Mouse (Mus musculus): ENCODE results near the gene Metap2. TPM values are rescaled to one million over a fixed set of nuclear protein-coding genes. Genes with fewer than 3 reads are reported as not detected.

The Metap2 gene
- 165 and 189 TPM in 2 replicates for polyA plus RNA-seq (2014; fragmentation: Nextera tagmentation; extraction: Ambion mirVana)

DNA sequence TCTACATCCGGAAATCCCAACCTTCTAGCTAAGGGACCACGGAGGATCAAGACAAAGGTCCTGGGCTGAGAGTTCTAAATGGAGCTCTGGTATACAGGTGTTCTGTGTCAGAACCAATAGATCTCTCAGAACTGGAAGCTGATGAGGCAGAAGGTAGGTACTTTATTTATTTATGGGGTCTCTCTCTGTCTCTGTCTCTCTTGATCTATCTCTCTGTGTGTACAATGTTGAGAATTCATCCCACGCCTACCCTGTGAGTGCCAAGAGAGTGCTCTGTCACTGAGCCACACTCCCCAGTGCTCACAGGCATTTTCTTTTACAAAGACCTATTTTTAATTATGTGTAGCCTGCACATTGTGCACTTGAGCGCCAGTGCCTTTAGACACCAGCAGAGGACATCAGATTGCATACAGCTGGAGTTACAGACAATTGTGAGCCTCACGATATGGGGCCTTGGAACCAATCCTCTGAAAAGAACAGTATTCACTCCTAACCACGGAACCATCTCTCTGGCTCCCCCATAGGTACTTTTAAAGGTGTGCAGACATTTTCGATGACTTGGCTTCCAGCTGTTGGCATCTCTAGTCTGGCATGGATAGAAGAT is at the start of gene Metap2:
Metap2 (minus strand) TSS at position 51 of the 604 bp plus-strand sequence.
- Histone ChIP-seq H3K4me2 (ENCODE audit: low read depth, low read length) (no peak within 1 kb of the TSS), H3K36me3 (ENCODE audit: control insufficient read depth, insufficient read depth, low read length) (no peaks in the 10 kb centered on the region), H3K4me1 (ENCODE audit: control insufficient read depth, insufficient read depth, low read length) (no peaks in the 10 kb centered on the region), H3K9me3 (ENCODE audit: control insufficient read depth, low read length) (no peaks in the 10 kb centered on the region), H3K27me3 (ENCODE audit: control insufficient read depth, insufficient read depth, low read length) (no peaks in the 10 kb centered on the region), H3K27ac (ENCODE audit: low read depth, low read length) (no peak within 1 kb of the TSS), H3K9ac (replicated peaks; ENCODE audit: low read depth, low read length) (no peak within 1 kb of the TSS), H3K4me3 (ENCODE audit: low read depth, low read length) (no peak within 1 kb of the TSS)
- 67% methylated on average over 7 of the region's 7 CpGs for WGBS
- no peak for ATAC-seq (ENCODE audit: low read depth)

DNA sequence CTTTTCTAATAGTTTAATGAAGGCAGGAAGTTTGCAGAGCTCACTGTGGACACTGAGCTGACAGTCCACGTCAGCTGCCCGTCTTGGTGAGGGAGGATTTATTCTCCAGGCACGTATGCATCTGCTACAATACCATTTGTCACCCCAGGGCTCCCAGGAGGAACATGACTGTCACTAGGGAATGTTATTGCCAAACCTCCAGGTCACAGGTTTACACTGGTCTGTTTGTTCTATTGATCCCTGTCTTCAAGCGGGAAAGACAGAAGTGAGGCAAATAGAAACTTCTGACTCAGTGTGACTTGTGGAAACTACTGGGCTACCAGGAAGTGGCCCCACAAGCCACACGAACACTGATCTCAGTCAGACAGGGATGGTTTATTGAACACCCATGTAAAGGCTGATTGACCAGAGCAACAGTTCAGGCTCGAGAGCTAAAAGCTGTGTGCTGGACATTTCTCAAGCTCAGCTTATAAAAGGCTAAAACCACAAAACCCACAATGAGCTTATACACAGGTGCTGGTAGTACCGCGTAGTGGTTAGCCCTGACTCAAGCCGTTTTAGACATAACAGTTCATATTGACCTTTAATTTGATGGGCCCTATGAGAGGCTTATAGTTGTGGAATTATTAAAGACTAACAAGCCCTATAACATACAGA is 49.1 kb upstream of the Metap2 start:
- ATAC-seq (ENCODE audit: low read depth), result no peak
- H3K36me3 ChIP-seq (ENCODE audit: control insufficient read depth, insufficient read depth, low read length), result no peaks in the 10 kb centered on the region
- H3K9me3 ChIP-seq (ENCODE audit: control insufficient read depth, low read length), result no peaks in the 10 kb centered on the region
- peaks cover 7% of the 10 kb centered on the region for H3K4me1 ChIP-seq (ENCODE audit: control insufficient read depth, insufficient read depth, low read length)
- WGBS, result 49% methylated on average over 9 of the region's 9 CpGs
- H3K4me2 ChIP-seq (ENCODE audit: low read depth, low read length), result no peak overlapping the region
- no peak overlapping the region for H3K4me3 ChIP-seq (ENCODE audit: low read depth, low read length)
- no peak overlapping the region for H3K9ac ChIP-seq (replicated peaks; ENCODE audit: low read depth, low read length)
- no peaks in the 10 kb centered on the region for H3K27me3 ChIP-seq (ENCODE audit: control insufficient read depth, insufficient read depth, low read length)
- no peak overlapping the region for H3K27ac ChIP-seq (ENCODE audit: low read depth, low read length)

DNA sequence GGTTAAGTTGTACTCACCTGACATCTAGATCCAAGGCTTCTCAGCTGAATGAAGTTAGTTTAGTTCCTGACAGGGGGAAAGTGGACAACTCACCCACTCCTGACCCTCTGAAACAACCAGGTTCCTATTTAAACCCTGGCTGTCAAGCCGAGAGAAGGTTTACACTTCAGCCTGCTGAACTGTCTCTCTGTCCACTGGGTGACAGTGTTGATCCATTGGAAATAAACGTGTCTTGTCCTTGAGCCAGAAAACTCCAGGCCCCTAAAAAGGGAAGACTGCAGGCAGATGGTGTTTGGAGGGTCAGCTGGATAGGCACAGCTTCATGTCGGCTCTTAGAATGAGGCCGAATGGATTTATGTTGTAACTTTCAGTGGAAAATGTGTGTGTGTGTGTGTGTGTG is 48.5 kb upstream of the Metap2 start:
- Histone ChIP-seq H3K4me2 (ENCODE audit: low read depth, low read length) (no peak overlapping the region), H3K36me3 (ENCODE audit: control insufficient read depth, insufficient read depth, low read length) (no peaks in the 10 kb centered on the region), H3K4me1 (ENCODE audit: control insufficient read depth, insufficient read depth, low read length) (peaks cover 7% of the 10 kb centered on the region), H3K27me3 (ENCODE audit: control insufficient read depth, insufficient read depth, low read length) (no peaks in the 10 kb centered on the region), H3K4me3 (ENCODE audit: low read depth, low read length) (no peak overlapping the region), H3K27ac (ENCODE audit: low read depth, low read length) (no peak overlapping the region), H3K9ac (replicated peaks; ENCODE audit: low read depth, low read length) (no peak overlapping the region), H3K9me3 (ENCODE audit: control insufficient read depth, low read length) (no peaks in the 10 kb centered on the region)
- ATAC-seq (ENCODE audit: low read depth), result peak; percentile 56
- 20% methylated on average over 4 of the region's 4 CpGs for WGBS

DNA sequence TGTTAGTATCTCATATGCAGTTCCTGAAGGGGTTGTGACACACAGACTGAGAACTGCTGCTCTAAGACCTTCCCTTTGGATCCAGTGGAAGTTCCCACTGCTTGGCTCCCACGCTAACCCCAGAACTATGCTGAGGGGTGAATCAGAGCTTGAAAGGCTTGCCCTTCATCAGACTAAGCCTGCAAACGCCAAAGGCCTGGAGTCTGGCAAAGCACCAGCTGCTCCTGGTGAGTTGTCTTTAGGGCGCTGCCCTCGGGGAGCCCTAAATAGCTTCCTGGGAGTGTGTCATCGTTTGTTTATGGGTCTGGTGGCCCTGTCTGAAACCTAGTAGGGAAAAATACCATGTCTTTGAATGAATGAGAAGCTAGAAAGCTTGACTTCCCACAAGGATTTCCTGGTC is 47.3 kb upstream of the Metap2 start:
- Histone ChIP-seq H3K4me3 (ENCODE audit: low read depth, low read length) (no peak overlapping the region), H3K36me3 (ENCODE audit: control insufficient read depth, insufficient read depth, low read length) (no peaks in the 10 kb centered on the region), H3K9me3 (ENCODE audit: control insufficient read depth, low read length) (no peaks in the 10 kb centered on the region), H3K4me2 (ENCODE audit: low read depth, low read length) (no peak overlapping the region), H3K27me3 (ENCODE audit: control insufficient read depth, insufficient read depth, low read length) (no peaks in the 10 kb centered on the region), H3K27ac (ENCODE audit: low read depth, low read length) (no peak overlapping the region), H3K4me1 (ENCODE audit: control insufficient read depth, insufficient read depth, low read length) (peaks cover 7% of the 10 kb centered on the region), H3K9ac (replicated peaks; ENCODE audit: low read depth, low read length) (no peak overlapping the region)
- WGBS, result 26% methylated on average over 5 of the region's 5 CpGs
- no peak for ATAC-seq (ENCODE audit: low read depth)

DNA sequence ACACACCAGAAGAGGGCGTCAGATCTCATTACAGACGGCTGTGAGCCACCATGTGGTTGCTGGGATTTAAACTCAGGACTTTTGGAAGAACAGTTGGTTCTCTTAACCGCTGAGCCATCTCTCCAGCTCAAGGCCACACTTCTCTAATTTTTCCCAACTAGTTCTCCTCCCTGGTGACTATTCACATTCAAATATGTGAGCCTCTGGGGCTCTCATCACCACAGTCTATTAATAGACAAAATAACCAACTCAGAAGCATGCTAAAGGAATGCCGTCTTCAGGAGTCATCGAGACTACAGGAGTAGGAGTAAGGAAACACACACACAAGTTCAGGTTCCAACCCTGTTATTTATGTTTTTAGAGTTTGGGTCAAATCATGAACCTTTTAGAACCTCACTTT is 43.4 kb upstream of the Metap2 start:
- Histone ChIP-seq H3K36me3 (ENCODE audit: control insufficient read depth, insufficient read depth, low read length) (no peaks in the 10 kb centered on the region), H3K4me3 (ENCODE audit: low read depth, low read length) (no peak overlapping the region), H3K4me2 (ENCODE audit: low read depth, low read length) (no peak overlapping the region), H3K9me3 (ENCODE audit: control insufficient read depth, low read length) (no peaks in the 10 kb centered on the region), H3K4me1 (ENCODE audit: control insufficient read depth, insufficient read depth, low read length) (peaks cover 4% of the 10 kb centered on the region; the same call in 1 of the 2 replicates), H3K27me3 (ENCODE audit: control insufficient read depth, insufficient read depth, low read length) (no peaks in the 10 kb centered on the region), H3K27ac (ENCODE audit: low read depth, low read length) (no peak overlapping the region), H3K9ac (replicated peaks; ENCODE audit: low read depth, low read length) (no peak overlapping the region)
- WGBS, result 83% methylated on average over 5 of the region's 5 CpGs
- ATAC-seq (ENCODE audit: low read depth), result no peak

DNA sequence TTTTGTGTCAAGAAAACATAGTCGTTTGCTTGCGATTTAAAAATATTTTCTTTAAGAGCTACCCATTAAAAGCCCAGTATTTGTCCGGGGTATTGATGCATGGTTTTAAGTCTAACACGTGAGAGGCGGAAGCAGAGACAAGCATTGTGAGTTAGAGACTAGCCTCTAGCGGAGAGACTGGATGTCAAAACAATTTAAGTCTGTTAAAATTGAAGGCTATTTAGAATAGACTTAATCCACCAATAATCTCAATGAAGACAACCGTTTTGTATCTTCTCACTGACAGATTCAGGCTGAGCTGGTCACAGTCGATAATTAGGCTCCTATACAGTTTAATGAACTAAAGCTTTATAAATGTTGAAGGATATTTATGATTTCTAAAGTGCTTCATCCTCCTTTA is 42.8 kb upstream of the Metap2 start:
- Histone ChIP-seq H3K9me3 (ENCODE audit: control insufficient read depth, low read length) (no peaks in the 10 kb centered on the region), H3K9ac (replicated peaks; ENCODE audit: low read depth, low read length) (no peak overlapping the region), H3K27me3 (ENCODE audit: control insufficient read depth, insufficient read depth, low read length) (no peaks in the 10 kb centered on the region), H3K4me3 (ENCODE audit: low read depth, low read length) (no peak overlapping the region), H3K36me3 (ENCODE audit: control insufficient read depth, insufficient read depth, low read length) (no peaks in the 10 kb centered on the region), H3K27ac (ENCODE audit: low read depth, low read length) (no peak overlapping the region), H3K4me1 (ENCODE audit: control insufficient read depth, insufficient read depth, low read length) (peaks cover 4% of the 10 kb centered on the region; the same call in 1 of the 2 replicates), H3K4me2 (ENCODE audit: low read depth, low read length) (no peak overlapping the region)
- WGBS, result 88% methylated on average over 8 of the region's 8 CpGs
- ATAC-seq (ENCODE audit: low read depth), result no peak

DNA sequence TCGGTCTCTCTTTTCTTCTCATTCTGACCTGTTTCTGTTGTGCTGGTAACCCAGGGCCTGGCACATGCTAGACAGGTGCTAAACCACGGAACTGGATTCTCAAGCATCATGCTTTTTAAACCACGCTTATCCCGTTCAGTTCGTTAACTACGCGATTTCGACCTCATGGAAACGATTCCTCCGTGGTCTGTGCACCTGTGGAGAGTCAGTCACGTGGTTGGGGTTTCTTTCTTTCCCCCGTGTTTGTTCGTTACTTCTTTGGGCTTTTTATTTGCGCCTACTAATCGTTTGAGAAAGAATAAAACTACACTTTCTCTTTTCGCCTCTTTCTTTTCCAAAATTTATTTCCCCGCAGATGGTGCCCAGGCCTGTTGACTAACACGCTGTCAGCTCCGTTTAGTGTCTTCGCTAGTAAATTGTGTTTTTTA is 42.0 kb upstream of the Metap2 start:
- WGBS, result 79% methylated on average over 20 of the region's 20 CpGs
- no peak for ATAC-seq (ENCODE audit: low read depth)
- Histone ChIP-seq H3K27ac (ENCODE audit: low read depth, low read length) (no peak overlapping the region), H3K9me3 (ENCODE audit: control insufficient read depth, low read length) (no peaks in the 10 kb centered on the region), H3K27me3 (ENCODE audit: control insufficient read depth, insufficient read depth, low read length) (no peaks in the 10 kb centered on the region), H3K4me3 (ENCODE audit: low read depth, low read length) (no peak overlapping the region), H3K36me3 (ENCODE audit: control insufficient read depth, insufficient read depth, low read length) (no peaks in the 10 kb centered on the region), H3K4me2 (ENCODE audit: low read depth, low read length) (no peak overlapping the region), H3K9ac (replicated peaks; ENCODE audit: low read depth, low read length) (no peak overlapping the region), H3K4me1 (ENCODE audit: control insufficient read depth, insufficient read depth, low read length) (no peaks in the 10 kb centered on the region)

DNA sequence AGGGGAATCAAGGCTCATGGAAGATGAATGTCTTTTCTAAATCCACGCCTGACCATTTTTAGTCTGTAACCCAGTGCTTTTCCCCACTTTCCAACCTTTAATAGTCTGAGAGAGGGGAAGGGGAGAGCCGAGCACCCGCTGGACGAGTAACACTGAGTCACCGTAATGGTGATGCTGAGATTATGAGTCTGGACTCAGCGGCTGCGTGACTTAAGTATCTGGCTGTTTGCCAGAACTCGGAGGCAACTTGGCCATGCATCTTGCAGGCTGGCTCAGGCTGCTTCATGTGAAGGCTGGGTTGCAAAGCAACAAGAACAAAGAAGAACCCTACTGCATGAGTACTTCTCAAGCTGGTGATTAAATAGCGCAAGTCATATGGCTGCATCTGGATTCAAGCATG is 37.1 kb upstream of the Metap2 start:
- peak; percentile 63; the same call in 1 of the 2 replicates for ATAC-seq (ENCODE audit: low read depth)
- no peaks in the 10 kb centered on the region for H3K36me3 ChIP-seq (ENCODE audit: control insufficient read depth, insufficient read depth, low read length)
- H3K4me2 ChIP-seq (ENCODE audit: low read depth, low read length), result no peak overlapping the region
- no peak overlapping the region for H3K27ac ChIP-seq (ENCODE audit: low read depth, low read length)
- H3K9me3 ChIP-seq (ENCODE audit: control insufficient read depth, low read length), result no peaks in the 10 kb centered on the region
- no peak overlapping the region for H3K9ac ChIP-seq (replicated peaks; ENCODE audit: low read depth, low read length)
- WGBS, result 43% methylated on average over 9 of the region's 9 CpGs
- H3K27me3 ChIP-seq (ENCODE audit: control insufficient read depth, insufficient read depth, low read length), result no peaks in the 10 kb centered on the region
- H3K4me3 ChIP-seq (ENCODE audit: low read depth, low read length), result no peak overlapping the region
- no peaks in the 10 kb centered on the region for H3K4me1 ChIP-seq (ENCODE audit: control insufficient read depth, insufficient read depth, low read length)

DNA sequence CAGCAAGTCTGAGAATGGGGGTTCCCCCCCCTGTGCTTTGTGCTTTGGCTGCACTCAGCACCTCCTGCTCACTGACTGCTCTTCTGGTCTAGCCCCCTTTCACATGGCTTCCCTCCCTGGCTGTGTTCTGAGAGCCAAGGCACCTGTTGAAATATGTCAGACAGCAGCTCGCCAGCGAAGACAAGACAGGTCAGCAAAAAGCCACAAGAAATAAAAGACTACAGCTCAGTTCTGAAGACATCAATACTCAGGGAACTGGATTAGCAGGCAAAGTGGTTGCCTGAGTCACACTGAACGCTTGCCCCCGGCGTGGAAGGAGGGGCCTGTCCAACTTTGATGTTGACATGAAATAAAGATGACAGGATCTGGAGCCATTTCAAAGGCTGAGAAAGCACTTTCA is 36.0 kb upstream of the Metap2 start:
- no peak overlapping the region for H3K4me3 ChIP-seq (ENCODE audit: low read depth, low read length)
- H3K9ac ChIP-seq (replicated peaks; ENCODE audit: low read depth, low read length), result no peak overlapping the region
- H3K4me1 ChIP-seq (ENCODE audit: control insufficient read depth, insufficient read depth, low read length), result no peaks in the 10 kb centered on the region
- H3K27ac ChIP-seq (ENCODE audit: low read depth, low read length), result no peak overlapping the region
- H3K4me2 ChIP-seq (ENCODE audit: low read depth, low read length), result no peak overlapping the region
- H3K9me3 ChIP-seq (ENCODE audit: control insufficient read depth, low read length), result no peaks in the 10 kb centered on the region
- no peaks in the 10 kb centered on the region for H3K27me3 ChIP-seq (ENCODE audit: control insufficient read depth, insufficient read depth, low read length)
- 79% methylated on average over 5 of the region's 5 CpGs for WGBS
- no peaks in the 10 kb centered on the region for H3K36me3 ChIP-seq (ENCODE audit: control insufficient read depth, insufficient read depth, low read length)
- ATAC-seq (ENCODE audit: low read depth), result no peak
